Mouse (Mus musculus) kidney, embryonic 14.5 days (tissue): ENCODE results near the gene Zfp994. TPM values are rescaled to one million over a fixed set of nuclear protein-coding genes. Genes with fewer than 3 reads are reported as not detected.
A peak's percentile ranks its signal among the peaks of the same experiment; 100 is the strongest.
"Not testable (repeated sequence)": the region's sequence is repeated elsewhere in the genome, so short reads cannot be mapped to it uniquely, and the experiment has no call there.

Experiments
- ATAC-seq: fragments of 200-750 bp; cut with Nextera tagmentation; 2 replicates; pipeline ENCODE4 v1.8.0; 2017; ENCODE audit warnings: moderate number of reproducible peaks, mild to moderate bottlenecking, moderate TSS enrichment, moderate library complexity; ENCODE audit not compliant: low FRiP score, low TSS enrichment
- H3K27ac ChIP-seq: fragments of 300-500 bp; sonication (generic); 2 replicates; pipeline ENCODE4 v1.5.1; 2014; ENCODE audit warnings: low read depth, mild to moderate bottlenecking, low read length, moderate library complexity, mixed read lengths
- H3K27me3 ChIP-seq: fragments of 300-500 bp; sonication (generic); 2 replicates; pipeline ENCODE4 v1.6.1; 2014; ENCODE audit warnings: mild to moderate bottlenecking, low read length; ENCODE audit not compliant: control insufficient read depth, insufficient read depth
- H3K36me3 ChIP-seq: fragments of 300-500 bp; sonication (generic); 2 replicates; pipeline ENCODE4 v1.6.1; 2014; ENCODE audit warnings: low read length, mixed read lengths; ENCODE audit not compliant: control insufficient read depth, insufficient read depth
- H3K4me1 ChIP-seq: fragments of 300-500 bp; sonication (generic); 2 replicates; pipeline ENCODE4 v1.6.1; 2014; ENCODE audit warnings: low read length, mixed read lengths; ENCODE audit not compliant: control insufficient read depth, insufficient read depth
- H3K4me2 ChIP-seq: fragments of 300-500 bp; sonication (generic); replicated peaks from 2 replicates; pipeline ENCODE4 v1.6.1; 2014; ENCODE audit warnings: low read depth, mild to moderate bottlenecking, low read length
- H3K4me3 ChIP-seq: fragments of 300-500 bp; sonication (generic); 2 replicates; pipeline ENCODE4 v1.5.1; 2014; ENCODE audit warnings: mild to moderate bottlenecking, low read length
- H3K9ac ChIP-seq: fragments of 300-500 bp; sonication (generic); 2 replicates; pipeline ENCODE4 v1.6.1; 2014; ENCODE audit warnings: low read depth, mild to moderate bottlenecking, low read length, moderate library complexity
- H3K9me3 ChIP-seq: fragments of 300-500 bp; sonication (generic); 2 replicates; pipeline ENCODE4 v1.6.1; 2016; ENCODE audit warnings: low read length; ENCODE audit not compliant: control insufficient read depth
- WGBS: fragments of 180-500 bp; shearing (Covaris S2); extraction: QIAGEN DNeasy Blood & Tissue Kit; methylation state at CpG from one replicate; pipeline ENCODE4 v1.1.7; 2014; 5-methylcytosine and 5-hydroxymethylcytosine counted together
- polyA plus RNA-seq: library from polyadenylated mRNA; unstranded; fragments of >200 nt; fragmentation: Nextera tagmentation; extraction: Ambion mirVana; gene quantifications from 2 replicates; pipeline ENCODE4 v1.2.1, GENCODE M21; 2014

Gene Zfp994
- polyA plus RNA-seq, result 2.8 and 2.9 TPM in 2 replicates

GRCm38 (mm10) chr17:22225422-22226012, at the start of gene Zfp994:
Gene Zfp994, minus strand, starts transcription at chr17:22225616.
- peak within 1 kb of the TSS; percentile 42; the same call in 1 of the 2 replicates for H3K27ac ChIP-seq
- WGBS, result under 1% methylated on average over 23 of the region's 23 CpGs
- ATAC-seq, result peak; percentile 100
- H3K4me1 ChIP-seq, H3K27me3 ChIP-seq, H3K36me3 ChIP-seq, H3K9me3 ChIP-seq: not testable (repeated sequence)
- H3K4me3 ChIP-seq, result peak within 1 kb of the TSS; percentile 56
- H3K9ac ChIP-seq, result peak within 1 kb of the TSS; percentile 58
- H3K4me2 ChIP-seq, result peak within 1 kb of the TSS; percentile 49

GRCm38 (mm10) chr17:22230701-22231100, 5.3 kb upstream of the Zfp994 start:
- H3K27me3 ChIP-seq, ATAC-seq, H3K4me1 ChIP-seq, H3K36me3 ChIP-seq, H3K9me3 ChIP-seq, H3K27ac ChIP-seq, H3K4me3 ChIP-seq, H3K9ac ChIP-seq, H3K4me2 ChIP-seq: not testable (repeated sequence)
- WGBS, result 69% methylated on average over 17 of the region's 19 CpGs

DNA sequence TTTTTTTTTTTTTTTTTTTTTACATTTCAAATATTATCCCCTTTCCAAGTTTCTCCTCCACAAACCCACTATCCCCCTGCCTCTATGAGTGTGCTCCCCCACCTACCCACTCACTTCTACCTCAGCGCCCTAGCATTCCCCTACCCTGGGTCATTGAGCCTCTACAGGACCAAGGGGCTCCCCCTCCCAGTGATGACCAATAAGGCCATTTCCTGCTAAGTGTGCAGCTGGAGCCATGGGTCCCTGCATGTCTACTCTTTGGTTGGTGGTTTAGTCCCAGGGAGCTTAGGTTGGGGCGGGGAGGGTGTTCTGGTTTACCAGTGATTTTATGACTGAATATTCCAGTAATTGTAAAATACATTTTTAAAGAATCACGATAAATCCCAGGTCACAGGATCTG, 401 bp downstream of the Zfp994 start:
- H3K4me3 ChIP-seq, result peak overlapping the region; percentile 56
- H3K27me3 ChIP-seq, H3K27ac ChIP-seq, H3K36me3 ChIP-seq, H3K4me1 ChIP-seq, H3K9me3 ChIP-seq: not testable (repeated sequence)
- H3K9ac ChIP-seq, result peak overlapping the region; percentile 58; the same call in 1 of the 2 replicates
- peak overlapping the region; percentile 31 for H3K4me2 ChIP-seq
- peak; percentile 86 for ATAC-seq
- WGBS, result 2% methylated on average over 3 of the region's 3 CpGs

DNA sequence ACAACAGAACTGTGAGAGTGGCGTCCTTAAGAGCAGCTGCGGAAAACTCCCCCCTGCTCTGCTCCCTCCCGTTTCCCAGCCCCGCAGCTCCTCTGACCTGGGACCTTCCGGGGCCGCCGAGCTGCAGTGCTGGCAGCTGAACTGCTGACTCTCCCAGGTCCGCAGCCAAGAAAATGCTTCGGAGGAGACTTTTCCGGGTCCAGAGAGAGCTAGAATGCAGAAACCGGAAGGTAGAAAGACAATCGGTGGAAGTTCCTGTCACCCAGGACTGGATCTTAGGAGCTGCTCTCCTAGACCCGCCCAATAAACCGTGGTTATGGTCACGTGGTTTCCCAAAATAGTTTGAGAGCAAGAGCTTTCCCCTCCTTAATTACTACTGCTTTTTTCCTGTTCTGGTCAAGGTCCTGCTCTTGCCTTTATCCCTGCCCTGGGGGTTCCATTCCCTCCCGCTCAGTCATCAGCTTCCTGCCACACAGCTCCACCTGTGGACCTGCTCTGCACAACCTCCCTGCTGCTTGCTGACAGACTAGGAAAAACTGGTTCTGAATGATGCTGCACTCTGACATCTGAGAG, 59.6 kb downstream of the Zfp994 start, which contains the start of gene Zfp947:
Gene Zfp947, minus strand, starts transcription at position 469 of the 573 bp plus-strand sequence.
- H3K27ac ChIP-seq, result peak within 1 kb of the TSS; percentile 69; the same call in 1 of the 2 replicates
- H3K36me3 ChIP-seq, H3K27me3 ChIP-seq, H3K9me3 ChIP-seq, H3K4me1 ChIP-seq: not testable (repeated sequence)
- ATAC-seq, result peak; percentile 96
- H3K9ac ChIP-seq, result peak within 1 kb of the TSS; percentile 57; the same call in 1 of the 2 replicates
- H3K4me2 ChIP-seq, result peak within 1 kb of the TSS; percentile 44
- WGBS, result under 1% methylated on average over 16 of the region's 16 CpGs
- peak within 1 kb of the TSS; percentile 46 for H3K4me3 ChIP-seq

DNA sequence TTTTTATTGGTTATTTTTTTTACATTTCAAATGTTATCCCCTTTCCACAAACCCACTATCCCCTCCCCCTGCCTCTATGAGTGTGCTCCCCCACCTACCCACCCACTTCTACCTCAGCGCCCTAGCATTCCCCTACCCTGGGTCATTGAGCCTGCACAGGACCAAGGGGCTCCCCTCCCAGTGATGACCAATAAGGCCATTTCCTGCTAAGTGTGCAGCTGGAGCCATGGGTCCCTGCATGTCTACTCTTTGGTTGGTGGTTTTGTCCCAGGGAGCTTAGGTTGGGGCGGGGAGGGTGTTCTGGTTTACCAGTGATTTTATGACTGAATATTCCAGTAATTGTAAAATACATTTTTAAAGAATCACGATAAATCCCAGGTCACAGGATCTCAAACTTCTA, 60.1 kb downstream of the Zfp994 start:
- 8% methylated on average over 3 of the region's 3 CpGs for WGBS
- H3K9me3 ChIP-seq, H3K4me1 ChIP-seq, H3K27me3 ChIP-seq, H3K36me3 ChIP-seq: not testable (repeated sequence)
- peak overlapping the region; percentile 69; the same call in 1 of the 2 replicates for H3K27ac ChIP-seq
- peak; percentile 79 for ATAC-seq
- H3K4me2 ChIP-seq, result peak overlapping the region; percentile 44
- H3K9ac ChIP-seq, result peak overlapping the region; percentile 57; the same call in 1 of the 2 replicates
- H3K4me3 ChIP-seq, result peak overlapping the region; percentile 46

DNA sequence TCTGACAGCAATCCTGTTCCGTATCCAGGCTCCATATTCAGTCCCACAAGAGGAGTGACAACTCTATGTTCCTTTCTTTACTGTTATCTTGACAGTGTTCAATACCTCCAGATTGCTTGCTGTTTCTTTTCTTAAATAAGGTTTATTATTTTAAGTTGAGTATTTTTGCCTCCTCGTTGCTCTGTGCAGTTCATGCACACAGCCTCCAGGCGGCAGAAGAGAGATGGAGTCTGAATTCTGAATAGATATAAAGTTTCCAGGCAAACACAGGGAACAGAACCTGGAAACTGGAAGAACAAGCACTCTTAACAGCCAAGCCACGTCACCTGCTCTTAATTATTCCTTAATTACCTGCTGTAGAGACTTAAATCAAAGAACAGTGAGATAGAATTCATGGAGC, 71.5 kb downstream of the Zfp994 start:
- not testable (repeated sequence) for H3K4me3 ChIP-seq, H3K4me1 ChIP-seq, H3K9ac ChIP-seq, ATAC-seq, H3K9me3 ChIP-seq, H3K36me3 ChIP-seq, H3K4me2 ChIP-seq, H3K27ac ChIP-seq, H3K27me3 ChIP-seq
- WGBS, result 68% methylated on average over 2 of the region's 4 CpGs

Other genes starting within 250 kb of the Zfp994 start
- gene Zfp947, start 59.4 kb downstream of the Zfp994 start, polyA plus RNA-seq, result 3.1 and 3.3 TPM in 2 replicates
- 13.0 and 15.2 TPM in 2 replicates for gene CT030661.1, start 89.2 kb upstream of the Zfp994 start, polyA plus RNA-seq
- 12.8 and 15.8 TPM in 2 replicates for gene Zfp944, start 135.8 kb upstream of the Zfp994 start, polyA plus RNA-seq
- 9.2 and 9.7 TPM in 2 replicates for gene Zfp758, start 135.8 kb upstream of the Zfp994 start, polyA plus RNA-seq
- gene Zfp946, start 198.6 kb upstream of the Zfp994 start, polyA plus RNA-seq, result 12.3 and 16.8 TPM in 2 replicates